Comparison of ENCODE assay signal across 8 mouse cellular contexts in genomic region chr3:107101456-107101786, GRCm38 (mm10). TPM values are rescaled to one million over a fixed set of nuclear protein-coding genes. Genes with fewer than 3 reads are reported as not detected.
DNase-seq lines count a peak whose midpoint lies in the region; ATAC-seq and TF ChIP-seq lines count a peak whose summit lies in the region.

No protein-coding gene starts in this region.

- peak overlapping the region; percentile 67 for H3K4me3 ChIP-seq in liver, adult 2 months (ENCODE audit: insufficient read depth, low read depth, low read length)
- H3K4me3 ChIP-seq in embryonic facial prominence, embryonic 14.5 days (ENCODE audit: low read depth, low read length): peak overlapping the region; percentile 57
- peak overlapping the region; percentile 49 for H3K4me3 ChIP-seq in intestine, embryonic 16.5 days (ENCODE audit: low read length)
- peak overlapping the region; percentile 86 for H3K4me3 ChIP-seq in midbrain, embryonic 15.5 days

- peaks cover 14% of the 10 kb centered on the region for H3K27me3 ChIP-seq in liver, adult 2 months (ENCODE audit: control insufficient read depth, insufficient read depth, low read length)
- H3K27me3 ChIP-seq in embryonic facial prominence, embryonic 14.5 days (replicated peaks; ENCODE audit: control insufficient read depth, insufficient read depth, low read length): peaks cover 53% of the 10 kb centered on the region
- H3K27me3 ChIP-seq in intestine, embryonic 16.5 days (replicated peaks; ENCODE audit: control insufficient read depth, insufficient read depth, low read length): peaks cover 48% of the 10 kb centered on the region
- 0 out of 2 replicates have a peak, but pooled peaks cover 3% of the 10 kb centered on the region for H3K27me3 ChIP-seq in midbrain, embryonic 15.5 days (replicated peaks)

- peak overlapping the region; percentile 98 for H3K4me2 ChIP-seq in embryonic facial prominence, embryonic 14.5 days (ENCODE audit: low read depth, low read length)
- H3K4me2 ChIP-seq in intestine, embryonic 16.5 days (ENCODE audit: low read depth, low read length): peak overlapping the region; percentile 85
- H3K4me2 ChIP-seq in midbrain, embryonic 15.5 days: peak overlapping the region; percentile 89

- H3K4me1 ChIP-seq in liver, adult 2 months (ENCODE audit: control insufficient read depth, insufficient read depth, low read length): no peaks in the 10 kb centered on the region
- peaks cover 8% of the 10 kb centered on the region; the same call in 1 of the 2 replicates for H3K4me1 ChIP-seq in embryonic facial prominence, embryonic 14.5 days (ENCODE audit: control insufficient read depth, insufficient read depth, low read length)
- peaks cover 9% of the 10 kb centered on the region; the same call in 1 of the 2 replicates for H3K4me1 ChIP-seq in intestine, embryonic 16.5 days (ENCODE audit: control insufficient read depth, insufficient read depth, low read length)
- H3K4me1 ChIP-seq in midbrain, embryonic 15.5 days: peaks cover 35% of the 10 kb centered on the region

- WGBS in liver, adult 2 months: under 1% methylated on average over 41 of the region's 41 CpGs
- WGBS in embryonic facial prominence, embryonic 14.5 days: 0% methylated on average over 12 of the region's 41 CpGs
- WGBS in intestine, embryonic 16.5 days: 0% methylated on average over 37 of the region's 41 CpGs
- WGBS in midbrain, embryonic 15.5 days: under 1% methylated on average over 41 of the region's 41 CpGs

- no peak for TF ChIP-seq CTCF in liver, adult 2 months (IDR thresholded peaks at IDR 0.05; ENCODE audit: low read depth, low read length)

- H3K9ac ChIP-seq in liver, adult 2 months (ENCODE audit: low read depth, low read length): peak overlapping the region; percentile 22
- peak overlapping the region; percentile 63 for H3K9ac ChIP-seq in embryonic facial prominence, embryonic 14.5 days (ENCODE audit: low read depth, low read length)
- peak overlapping the region; percentile 55; the same call in 1 of the 2 replicates for H3K9ac ChIP-seq in intestine, embryonic 16.5 days (ENCODE audit: low read depth, low read length)
- peak overlapping the region; percentile 87 for H3K9ac ChIP-seq in midbrain, embryonic 15.5 days

- peak; percentile 51; the same call in 1 of the 2 replicates for ATAC-seq in embryonic facial prominence, embryonic 14.5 days (ENCODE audit: low read depth)
- peak; percentile 16; the same call in 1 of the 2 replicates for ATAC-seq in intestine, embryonic 16.5 days
- ATAC-seq in midbrain, embryonic 15.5 days (replicated peaks): peak; percentile 82
- no peak for ATAC-seq in megakaryocyte progenitor cell, adult 5-6 weeks (replicated peaks; ENCODE audit: poor library complexity)

- peak overlapping the region; percentile 30 for H3K27ac ChIP-seq in liver, adult 2 months (replicated peaks; ENCODE audit: insufficient read depth, low read depth, low read length)
- H3K27ac ChIP-seq in embryonic facial prominence, embryonic 14.5 days (replicated peaks; ENCODE audit: low read depth, low read length): no peak overlapping the region
- H3K27ac ChIP-seq in intestine, embryonic 16.5 days (ENCODE audit: low read length): no peak overlapping the region
- peak overlapping the region; percentile 87 for H3K27ac ChIP-seq in midbrain, embryonic 15.5 days

- no peaks in the 10 kb centered on the region for H3K79me2 ChIP-seq in liver, adult 2 months (ENCODE audit: control insufficient read depth, insufficient read depth, low read length)

- no peaks in the 10 kb centered on the region for H3K36me3 ChIP-seq in liver, adult 2 months (ENCODE audit: control insufficient read depth, insufficient read depth, low read length)
- H3K36me3 ChIP-seq in embryonic facial prominence, embryonic 14.5 days (ENCODE audit: control insufficient read depth, insufficient read depth, low read length): no peaks in the 10 kb centered on the region
- H3K36me3 ChIP-seq in intestine, embryonic 16.5 days (ENCODE audit: control insufficient read depth, insufficient read depth, low read length): no peaks in the 10 kb centered on the region
- no peaks in the 10 kb centered on the region for H3K36me3 ChIP-seq in midbrain, embryonic 15.5 days (replicated peaks)

- no peak for TF ChIP-seq POLR2A in liver, adult 2 months (IDR thresholded peaks at IDR 0.05; ENCODE audit: extremely low read depth, insufficient read depth, low read length)

- no peaks in the 10 kb centered on the region for H3K9me3 ChIP-seq in embryonic facial prominence, embryonic 14.5 days (ENCODE audit: control insufficient read depth, low read length)
- no peaks in the 10 kb centered on the region for H3K9me3 ChIP-seq in intestine, embryonic 16.5 days (ENCODE audit: control insufficient read depth, low read length)
- H3K9me3 ChIP-seq in midbrain, embryonic 15.5 days: no peaks in the 10 kb centered on the region

- no peak for DNase-seq in liver, adult 2 months (ENCODE audit: extremely low read depth, low read depth, low spot score)
- DNase-seq in liver: no peak
- DNase-seq in brain, adult 2 months (ENCODE audit: low read depth, low spot score): peak; percentile 77
- no peak for DNase-seq in embryonic facial prominence, embryonic 14.5 days (ENCODE audit: low spot score)
- no peak for DNase-seq in urinary bladder, postnatal 25 days (ENCODE audit: low spot score)

RNA-seq across cellular contexts. Expression of gene Kcna2, which starts 0.5 kb away (rescaled TPM):
- total RNA-seq in liver, adult 2 months (2014; rRNA removed): 1.2 and 1.3 TPM in 2 replicates
- polyA plus RNA-seq in liver, adult 2 months (2012; rRNA removed): 0.29 and 0.54 TPM in 2 replicates
- 0.42 and 0.46 TPM in 2 replicates for polyA plus RNA-seq in embryonic facial prominence, embryonic 14.5 days (2014; fragmentation: Nextera tagmentation; extraction: Ambion mirVana)
- 0.04 and 0.06 TPM in 2 replicates for polyA plus RNA-seq in intestine, embryonic 16.5 days (2015; fragmentation: Nextera tagmentation; extraction: Ambion mirVana)
- 1.7 and 1.9 TPM in 2 replicates for polyA plus RNA-seq in midbrain, embryonic 15.5 days (2015; fragmentation: Nextera tagmentation; extraction: Ambion mirVana)
- not detected in 2 replicates for total RNA-seq in megakaryocyte progenitor cell, adult 5-6 weeks (2015)
- total RNA-seq in megakaryocyte progenitor cell, adult 5-6 weeks (2017): not detected in 2 replicates

Comparison
In these comparisons a context has a peak if more than half of its experiments do, and no peak if none do; other contexts are left out.
1. H3K27ac ChIP-seq: peak in liver, adult 2 months (single experiment) and midbrain, embryonic 15.5 days (single experiment); none in embryonic facial prominence, embryonic 14.5 days (single experiment) and intestine, embryonic 16.5 days (single experiment).
2. H3K9ac ChIP-seq: peak in every context shown above with its lines; median percentile 87 in midbrain, embryonic 15.5 days; 63 in embryonic facial prominence, embryonic 14.5 days; 55 in intestine, embryonic 16.5 days; 22 in liver, adult 2 months.
3. Peak in every context shown above with its lines, with median percentiles within 50 percentile points of each other: H3K4me3 ChIP-seq and H3K4me2 ChIP-seq.